Mouse (Mus musculus) megakaryocyte, adult 5-6 weeks (primary cell): Measurements from ENCODE around the gene Gm2663. TPM values are rescaled to one million over a fixed set of nuclear protein-coding genes. Genes with fewer than 3 reads are reported as not detected.

Experiments
- total RNA-seq, 2 experiments: library from RNA; stranded (forward) in 1 of 2; stranded (reverse) in 1 of 2; fragments of 153-499, 151-499 nt in 1 of 2; fragments of 221-1000, 200-1000 nt in 1 of 2; gene quantifications; 2 replicates each; pipeline versions ENCODE4 v1.2.3 to v1.2.4; 2015 to 2017

Gene Gm2663
- total RNA-seq, 2 experiments from 2014 or later: not detected

Other genes with a start within 250 kb of the Gm2663 start
- not detected in 2 replicates for gene Moxd2, start 112.0 kb downstream of the Gm2663 start, total RNA-seq (2015)
- gene Moxd2, start 112.0 kb downstream of the Gm2663 start, total RNA-seq (2017): not detected in 2 replicates
- not detected in 2 replicates for gene Prss58, start 99.1 kb downstream of the Gm2663 start, total RNA-seq (2015)
- not detected in 2 replicates for gene Prss58, start 99.1 kb downstream of the Gm2663 start, total RNA-seq (2017)
- not detected in 2 replicates for gene 1700074P13Rik, start 58.9 kb downstream of the Gm2663 start, total RNA-seq (2015)
- not detected in 2 replicates for gene 1700074P13Rik, start 58.9 kb downstream of the Gm2663 start, total RNA-seq (2017)
- not detected in 2 replicates for gene Gm4744, start 47.6 kb downstream of the Gm2663 start, total RNA-seq (2015)
- not detected in 2 replicates for gene Gm4744, start 47.6 kb downstream of the Gm2663 start, total RNA-seq (2017)
- not detected in 2 replicates for gene 1810009J06Rik, start 34.7 kb downstream of the Gm2663 start, total RNA-seq (2015)
- not detected in 2 replicates for gene 1810009J06Rik, start 34.7 kb downstream of the Gm2663 start, total RNA-seq (2017)
- not detected in 2 replicates for gene 2210010C04Rik, start 36.0 kb upstream of the Gm2663 start, total RNA-seq (2015)
- gene 2210010C04Rik, start 36.0 kb upstream of the Gm2663 start, total RNA-seq (2017): not detected in 2 replicates